Mouse (Mus musculus) kidney, postnatal 25 days (tissue): ENCODE data around the gene Vps35.

ENCODE experiments used
- DNase-seq, 2 experiments: peaks; one replicate each; pipeline ENCODE4 v3.0.0; 2021; ENCODE audit warnings: mixed read lengths in 2 of 2

Vps35 gene

GRCm38 (mm10) chr8:85299434-85300077, at the start of gene Vps35, which contains the start of gene Orc6:
Vps35 (minus strand) TSS chr8:85299802.
Orc6 (plus strand) TSS chr8:85299632.
- peak; percentile 98 for DNase-seq

GRCm38 (mm10) chr8:85339871-85340573, 40.4 kb upstream of the Vps35 start:
- DNase-seq: no peak

GRCm38 (mm10) chr8:85337681-85338080, 38.1 kb upstream of the Vps35 start:
- DNase-seq: no peak

- no peak for DNase-seq
These were observed 36.8 kb upstream of the Vps35 start for GRCm38 (mm10) chr8:85336211-85336933.

- no peak for DNase-seq
These were observed 35.5 kb upstream of the Vps35 start for GRCm38 (mm10) chr8:85335105-85335504.

- DNase-seq: peak in 1 of 2 experiments; percentile 17
These were observed 29.9 kb upstream of the Vps35 start for GRCm38 (mm10) chr8:85329506-85329905.

GRCm38 (mm10) chr8:85327036-85327435, 27.4 kb upstream of the Vps35 start:
- no peak for DNase-seq

GRCm38 (mm10) chr8:85323084-85323483, 23.5 kb upstream of the Vps35 start:
- DNase-seq: no peak

GRCm38 (mm10) chr8:85321981-85322380, 22.4 kb upstream of the Vps35 start:
- DNase-seq: no peak

- no peak for DNase-seq
These were observed 18.9 kb upstream of the Vps35 start for GRCm38 (mm10) chr8:85318534-85318933.

GRCm38 (mm10) chr8:85313036-85313435, 13.4 kb upstream of the Vps35 start:
- DNase-seq: no peak

- DNase-seq: peak; percentile 40 to 49
These were observed 12.1 kb upstream of the Vps35 start for GRCm38 (mm10) chr8:85311743-85312142.

GRCm38 (mm10) chr8:85308564-85308963, 9.0 kb upstream of the Vps35 start:
- no peak for DNase-seq

GRCm38 (mm10) chr8:85303531-85303930, 3.9 kb upstream of the Vps35 start:
- no peak for DNase-seq

GRCm38 (mm10) chr8:85302931-85303330, 3.3 kb upstream of the Vps35 start:
- DNase-seq: no peak

- DNase-seq: no peak
These were observed 2.3 kb upstream of the Vps35 start for GRCm38 (mm10) chr8:85301941-85302340.

- DNase-seq: peak; percentile 5 to 29
These were observed 785 bp downstream of the Vps35 start for GRCm38 (mm10) chr8:85298600-85299433.

- no peak for DNase-seq
These were observed 12.8 kb downstream of the Vps35 start for GRCm38 (mm10) chr8:85286846-85287245.

- no peak for DNase-seq
These were observed 72.3 kb downstream of the Vps35 start for GRCm38 (mm10) chr8:85227297-85227696.

- no peak for DNase-seq
These were observed 73.9 kb downstream of the Vps35 start, which contains the start of gene Olfr371 for GRCm38 (mm10) chr8:85225688-85226087. Olfr371 (plus strand) TSS chr8:85225988.

GRCm38 (mm10) chr8:85220992-85221391, 78.6 kb downstream of the Vps35 start:
- DNase-seq: peak; percentile 2 to 42

GRCm38 (mm10) chr8:85220220-85220619, 79.4 kb downstream of the Vps35 start:
- DNase-seq: no peak
